9 mouse cellular contexts compared by ENCODE assay signal in the genomic region with DNA sequence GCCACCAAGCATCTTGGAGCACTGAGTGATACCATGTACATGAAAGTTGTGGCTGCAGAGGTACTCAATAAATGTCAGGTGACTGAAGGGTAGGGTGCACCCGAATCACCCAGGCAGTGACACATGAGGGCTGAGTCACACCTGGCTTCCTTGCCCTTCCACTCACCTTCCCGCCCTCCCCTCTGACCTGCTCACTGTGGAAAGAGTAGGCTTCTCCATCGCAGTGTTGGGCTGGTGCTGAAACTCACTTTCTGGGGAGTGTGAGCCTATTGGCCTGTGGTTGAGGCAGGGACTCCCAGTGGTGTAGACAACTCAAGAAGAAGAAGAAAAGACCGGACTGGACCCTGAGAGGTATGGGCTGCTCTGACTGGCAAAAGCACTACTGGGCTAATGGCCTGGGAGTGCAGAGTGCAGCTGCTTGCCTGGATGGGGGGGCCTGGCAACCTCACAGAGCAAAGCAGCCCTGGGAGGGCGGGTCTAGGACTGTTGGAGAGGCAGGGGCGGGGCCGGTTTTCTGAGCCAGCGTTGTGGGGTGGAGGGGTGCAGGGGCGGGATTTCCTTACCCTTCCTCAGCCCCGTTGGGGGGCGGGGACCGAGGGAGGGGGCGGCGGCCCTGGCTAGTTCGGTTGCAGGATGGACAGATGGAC. TPM values are rescaled to one million over a fixed set of nuclear protein-coding genes. Genes with fewer than 3 reads are reported as not detected.
DNase-seq lines count a peak whose midpoint lies in the region; ATAC-seq lines count a peak whose summit lies in the region.
"Had no signal": no experiment of that assay in that cellular context is flagged by ENCODE, and none has a peak within 500 bp of the region (broad histone marks: within the 10 kb centered on the region; RNA-seq: fewer than 3 reads in every experiment).

No protein-coding gene starts in this region.

- no peak overlapping the region for H3K9ac ChIP-seq in heart, embryonic 16.5 days (ENCODE audit: low read length)
- H3K9ac ChIP-seq in liver, embryonic 13.5 days = no peak overlapping the region

- peak overlapping the region; percentile 27 for H3K4me3 ChIP-seq in heart, embryonic 16.5 days (ENCODE audit: low read length)
- no peak overlapping the region for H3K4me3 ChIP-seq in liver, embryonic 13.5 days (replicated peaks)

- no peak for ATAC-seq in heart, embryonic 16.5 days (replicated peaks; ENCODE audit: extremely low read depth, insufficient read depth, low FRiP score)
- ATAC-seq in liver, embryonic 13.5 days (ENCODE audit: low read depth) = no peak

- 23% methylated on average over 14 of the region's 15 CpGs for WGBS in heart, embryonic 16.5 days
- 19% methylated on average over 14 of the region's 15 CpGs for WGBS in liver, embryonic 13.5 days (ENCODE audit: insufficient replicate concordance)

- H3K27ac ChIP-seq in heart, embryonic 16.5 days (ENCODE audit: low read length) = no peak overlapping the region
- H3K27ac ChIP-seq in liver, embryonic 13.5 days = no peak overlapping the region

- H3K36me3 ChIP-seq in heart, embryonic 16.5 days (ENCODE audit: control insufficient read depth, insufficient read depth) = no peaks in the 10 kb centered on the region
- H3K36me3 ChIP-seq in liver, embryonic 13.5 days = no peaks in the 10 kb centered on the region

- no peaks in the 10 kb centered on the region for H3K9me3 ChIP-seq in heart, embryonic 16.5 days (replicated peaks; ENCODE audit: control insufficient read depth, low read length)
- H3K9me3 ChIP-seq in liver, embryonic 13.5 days (replicated peaks) = no peaks in the 10 kb centered on the region

- H3K27me3 ChIP-seq in heart, embryonic 16.5 days (ENCODE audit: control insufficient read depth, insufficient read depth, low read length) = no peaks in the 10 kb centered on the region; the same call in 1 of the 2 replicates
- 0 out of 2 replicates have a peak, but pooled peaks cover 7% of the 10 kb centered on the region for H3K27me3 ChIP-seq in liver, embryonic 13.5 days

- peaks cover 41% of the 10 kb centered on the region for H3K4me1 ChIP-seq in heart, embryonic 16.5 days (ENCODE audit: control insufficient read depth, insufficient read depth, low read length)
- peaks cover 64% of the 10 kb centered on the region for H3K4me1 ChIP-seq in liver, embryonic 13.5 days (replicated peaks)

- peak overlapping the region; percentile 53 for H3K4me2 ChIP-seq in heart, embryonic 16.5 days (ENCODE audit: low read depth, low read length)
- H3K4me2 ChIP-seq in liver, embryonic 13.5 days = 0 out of 2 replicates have a peak overlapping the region, but pooled peaks have one; percentile 21

- intact Hi-C loops in left cerebral cortex, postnatal 4 days (cut with DNase I) = no loop called here

- peak; percentile 68 for DNase-seq in left cerebral cortex, postnatal 4 days
- no peak for DNase-seq in left cerebral cortex, adult 18-20 months (ENCODE audit: low spot score in 2 of 2)
- DNase-seq in embryo, embryonic 11 days = peak; percentile 45
- peak; percentile 45 for DNase-seq in liver, embryonic 13.5 days
- peak; percentile 23 to 58 for DNase-seq in urinary bladder, postnatal 36 days (ENCODE audit: low spot score in 2 of 2)
- DNase-seq in layer of hippocampus, adult 18-20 months (ENCODE audit: low spot score in 2 of 2) = no peak
- DNase-seq in layer of hippocampus, adult 8-10 months (ENCODE audit: low spot score in 2 of 2) = no peak

RNA-seq across cellular contexts. Expression of a gene that starts 2.0 kb away (rescaled TPM):
- under 1 TPM in 1 of 2 experiments, not detected in 1; 0.78 TPM for total RNA-seq in left cerebral cortex, postnatal 4 days (2021)
- total RNA-seq in left cerebral cortex, adult 18-20 months (2021) = not detected
- not detected in 2 replicates for polyA plus RNA-seq in heart, embryonic 16.5 days (2015; fragmentation: Nextera tagmentation; extraction: Ambion mirVana)
- polyA plus RNA-seq in liver, embryonic 13.5 days (2015; fragmentation: Nextera tagmentation; extraction: Ambion mirVana) = not detected in 2 replicates
- under 1 TPM; 0.47 to 0.76 TPM for total RNA-seq in layer of hippocampus, adult 18-20 months (2021)
- under 1 TPM in 2 of 4 experiments, not detected in 2; 0.45 to 0.55 TPM for total RNA-seq in layer of hippocampus, adult 8-10 months (2022)
- total RNA-seq: liver, adult 2 months had no signal
- polyA plus RNA-seq: liver, adult 2 months had no signal

RNA-seq across cellular contexts. Expression of a gene that starts 3.8 kb away (rescaled TPM):
- 10 to 100 TPM; 25.5 to 25.8 TPM for total RNA-seq in left cerebral cortex, postnatal 4 days (2021)
- 10 to 100 TPM; 14.6 to 17.2 TPM for total RNA-seq in left cerebral cortex, adult 18-20 months (2021)
- polyA plus RNA-seq in heart, embryonic 16.5 days (2015; fragmentation: Nextera tagmentation; extraction: Ambion mirVana) = 3.1 and 4.8 TPM in 2 replicates
- 2.3 and 2.5 TPM in 2 replicates for polyA plus RNA-seq in liver, embryonic 13.5 days (2015; fragmentation: Nextera tagmentation; extraction: Ambion mirVana)
- 10 to 100 TPM; 12.1 to 17.5 TPM for total RNA-seq in layer of hippocampus, adult 18-20 months (2021)
- total RNA-seq in layer of hippocampus, adult 8-10 months (2022) = 10 to 100 TPM; 11.5 to 15.8 (median 15.4) TPM

RNA-seq across cellular contexts. Expression of a gene that starts 34.4 kb away (rescaled TPM):
- total RNA-seq in left cerebral cortex, postnatal 4 days (2021) = 1 to 10 TPM; 6.2 to 8.1 TPM
- 1 to 10 TPM; 3.1 to 3.4 TPM for total RNA-seq in left cerebral cortex, adult 18-20 months (2021)
- polyA plus RNA-seq in heart, embryonic 16.5 days (2015; fragmentation: Nextera tagmentation; extraction: Ambion mirVana) = 1.3 and 1.5 TPM in 2 replicates
- polyA plus RNA-seq in liver, embryonic 13.5 days (2015; fragmentation: Nextera tagmentation; extraction: Ambion mirVana) = 0.28 and 0.38 TPM in 2 replicates
- total RNA-seq in layer of hippocampus, adult 18-20 months (2021) = 1 to 10 TPM; 1.9 to 2.3 TPM
- total RNA-seq in layer of hippocampus, adult 8-10 months (2022) = 1 to 10 TPM; 1.9 to 4.3 (median 3.9) TPM

RNA-seq across cellular contexts. Expression of a gene that starts 50.5 kb away (rescaled TPM):
- 10 to 100 TPM; 48.3 to 54.7 TPM for total RNA-seq in left cerebral cortex, postnatal 4 days (2021)
- total RNA-seq in left cerebral cortex, adult 18-20 months (2021) = 10 to 100 TPM; 72.8 to 82.3 TPM
- 75.4 and 84.5 TPM in 2 replicates for polyA plus RNA-seq in heart, embryonic 16.5 days (2015; fragmentation: Nextera tagmentation; extraction: Ambion mirVana)
- 20.0 and 21.8 TPM in 2 replicates for polyA plus RNA-seq in liver, embryonic 13.5 days (2015; fragmentation: Nextera tagmentation; extraction: Ambion mirVana)
- total RNA-seq in layer of hippocampus, adult 18-20 months (2021) = 10 to 100 TPM; 46.0 to 56.0 TPM
- 10 to 100 TPM; 56.6 to 94.6 (median 77.2) TPM for total RNA-seq in layer of hippocampus, adult 8-10 months (2022)

RNA-seq across cellular contexts. Expression of a gene that starts 51.4 kb away (rescaled TPM):
- 100 to 1,000 TPM; 292 to 300 TPM for total RNA-seq in left cerebral cortex, postnatal 4 days (2021)
- total RNA-seq in left cerebral cortex, adult 18-20 months (2021) = 100 to 1,000 TPM; 382 to 415 TPM
- polyA plus RNA-seq in heart, embryonic 16.5 days (2015; fragmentation: Nextera tagmentation; extraction: Ambion mirVana) = 1,117 and 1,144 TPM in 2 replicates
- 354 and 355 TPM in 2 replicates for polyA plus RNA-seq in liver, embryonic 13.5 days (2015; fragmentation: Nextera tagmentation; extraction: Ambion mirVana)
- total RNA-seq in layer of hippocampus, adult 18-20 months (2021) = 100 to 1,000 TPM; 346 to 356 TPM
- total RNA-seq in layer of hippocampus, adult 8-10 months (2022) = 100 to 1,000 TPM; 343 to 352 (median 351) TPM

Comparison
In these comparisons a context has a peak if more than half of its experiments do, and no peak if none do; other contexts are left out.
1. DNase-seq: peak in left cerebral cortex, postnatal 4 days (single experiment), embryo, embryonic 11 days (single experiment), liver, embryonic 13.5 days (single experiment) and urinary bladder, postnatal 36 days (2 of 2); none in left cerebral cortex, adult 18-20 months (0 of 2), layer of hippocampus, adult 18-20 months (0 of 2) and layer of hippocampus, adult 8-10 months (0 of 2).